9 mouse cellular contexts compared by ENCODE assay signal in genomic region chr2:153442720-153443119, GRCm38 (mm10). TPM values are rescaled to one million over a fixed set of nuclear protein-coding genes. Genes with fewer than 3 reads are reported as not detected.
A peak's percentile ranks its signal among the peaks of the same experiment; 100 is the strongest.
DNase-seq lines count a peak whose midpoint lies in the region; ATAC-seq and TF ChIP-seq lines count a peak whose summit lies in the region.
"Had no signal": no experiment of that assay in that cellular context is flagged by ENCODE, and none has a peak within 500 bp of the region (broad histone marks: within the 10 kb centered on the region; RNA-seq: fewer than 3 reads in every experiment).

No protein-coding gene starts in this region.

- H3K9ac ChIP-seq in kidney, embryonic 15.5 days: peak overlapping the region; percentile 94
- peak overlapping the region; percentile 71 for H3K9ac ChIP-seq in embryonic facial prominence, embryonic 11.5 days (replicated peaks; ENCODE audit: low read length)
- H3K9ac ChIP-seq in intestine, embryonic 15.5 days: peak overlapping the region; percentile 95
- H3K9ac ChIP-seq in midbrain, postnatal 0 days (replicated peaks; ENCODE audit: low read length, poor library complexity, severe bottlenecking): peak overlapping the region; percentile 94

- no peaks in the 10 kb centered on the region for H3K9me3 ChIP-seq in kidney, embryonic 15.5 days (replicated peaks)
- H3K9me3 ChIP-seq in embryonic facial prominence, embryonic 11.5 days (replicated peaks; ENCODE audit: control insufficient read depth, low read length): no peaks in the 10 kb centered on the region
- H3K9me3 ChIP-seq in intestine, embryonic 15.5 days: no peaks in the 10 kb centered on the region
- H3K9me3 ChIP-seq in midbrain, postnatal 0 days (ENCODE audit: low read length): no peaks in the 10 kb centered on the region

- ATAC-seq in kidney, embryonic 15.5 days (replicated peaks; ENCODE audit: low FRiP score): no peak
- ATAC-seq in embryonic facial prominence, embryonic 11.5 days (replicated peaks; ENCODE audit: insufficient number of reproducible peaks, low FRiP score, low TSS enrichment, low read depth): no peak
- ATAC-seq in intestine, embryonic 15.5 days: no peak
- no peak for ATAC-seq in midbrain, postnatal 0 days (ENCODE audit: low FRiP score)

- no peaks in the 10 kb centered on the region for H3K27me3 ChIP-seq in kidney, embryonic 15.5 days
- no peaks in the 10 kb centered on the region for H3K27me3 ChIP-seq in embryonic facial prominence, embryonic 11.5 days (ENCODE audit: control insufficient read depth, insufficient read depth, low read length)
- no peaks in the 10 kb centered on the region for H3K27me3 ChIP-seq in intestine, embryonic 15.5 days (replicated peaks)
- H3K27me3 ChIP-seq in midbrain, postnatal 0 days (ENCODE audit: insufficient read depth, low read length): no peaks in the 10 kb centered on the region

- intact Hi-C loops in left cerebral cortex, postnatal 36 days (cut with DNase I): loop anchor here (5.0 kb wide), 1 partner anchor 95 kb away; the partner anchor contains the start of gene Asxl1

- H3K4me2 ChIP-seq in kidney, embryonic 15.5 days: peak overlapping the region; percentile 97
- H3K4me2 ChIP-seq in embryonic facial prominence, embryonic 11.5 days (ENCODE audit: low read depth, low read length): peak overlapping the region; percentile 95
- peak overlapping the region; percentile 99 for H3K4me2 ChIP-seq in intestine, embryonic 15.5 days (replicated peaks)
- H3K4me2 ChIP-seq in midbrain, postnatal 0 days (ENCODE audit: low read depth, low read length, poor library complexity, severe bottlenecking): peak overlapping the region; percentile 93

- H3K4me1 ChIP-seq in kidney, embryonic 15.5 days: peaks cover 68% of the 10 kb centered on the region
- H3K4me1 ChIP-seq in embryonic facial prominence, embryonic 11.5 days (ENCODE audit: control insufficient read depth, insufficient read depth, low read length): peaks cover 12% of the 10 kb centered on the region
- peaks cover 54% of the 10 kb centered on the region for H3K4me1 ChIP-seq in intestine, embryonic 15.5 days (replicated peaks)
- H3K4me1 ChIP-seq in midbrain, postnatal 0 days (ENCODE audit: insufficient read depth, low read length): peaks cover 23% of the 10 kb centered on the region

- no peaks in the 10 kb centered on the region for H3K36me3 ChIP-seq in kidney, embryonic 15.5 days
- no peaks in the 10 kb centered on the region for H3K36me3 ChIP-seq in embryonic facial prominence, embryonic 11.5 days (replicated peaks; ENCODE audit: control insufficient read depth, insufficient read depth, low read depth, low read length)
- no peaks in the 10 kb centered on the region for H3K36me3 ChIP-seq in intestine, embryonic 15.5 days
- H3K36me3 ChIP-seq in midbrain, postnatal 0 days (ENCODE audit: insufficient read depth, low read length): no peaks in the 10 kb centered on the region; the same call in 1 of the 2 replicates

- 7% methylated on average over 5 of the region's 5 CpGs for WGBS in kidney, embryonic 15.5 days
- WGBS in embryonic facial prominence, embryonic 11.5 days: 5% methylated on average over 5 of the region's 5 CpGs
- 19% methylated on average over 5 of the region's 5 CpGs for WGBS in intestine, embryonic 15.5 days
- WGBS in midbrain, postnatal 0 days: 8% methylated on average over 5 of the region's 5 CpGs

- no peak for TF ChIP-seq CTCF in midbrain, postnatal 0 days (IDR thresholded peaks at IDR 0.05)

- H3K4me3 ChIP-seq in kidney, embryonic 15.5 days (replicated peaks): peak overlapping the region; percentile 80
- H3K4me3 ChIP-seq in embryonic facial prominence, embryonic 11.5 days (ENCODE audit: low read depth, low read length): peak overlapping the region; percentile 83
- H3K4me3 ChIP-seq in intestine, embryonic 15.5 days (replicated peaks): peak overlapping the region; percentile 98
- H3K4me3 ChIP-seq in midbrain, postnatal 0 days (ENCODE audit: low read depth, low read length): peak overlapping the region; percentile 90
- H3K4me3 ChIP-seq: myocyte had no signal

- H3K27ac ChIP-seq in kidney, embryonic 15.5 days: peak overlapping the region; percentile 94
- H3K27ac ChIP-seq in embryonic facial prominence, embryonic 11.5 days (replicated peaks; ENCODE audit: low read depth, low read length): peak overlapping the region; percentile 62
- peak overlapping the region; percentile 98 for H3K27ac ChIP-seq in intestine, embryonic 15.5 days
- H3K27ac ChIP-seq in midbrain, postnatal 0 days (ENCODE audit: low read depth, low read length): peak overlapping the region; percentile 51

- no peak for DNase-seq in kidney, postnatal 14 days
- peak; percentile 28 for DNase-seq in embryonic facial prominence, embryonic 11.5 days (ENCODE audit: low spot score)
- DNase-seq in midbrain, postnatal 0 days (ENCODE audit: low spot score): no peak
- DNase-seq in frontal cortex, adult 2 months (ENCODE audit: extremely low spot score in 1 of 2, low spot score in 1 of 2): no peak
- no peak for DNase-seq in ovary, adult 18-20 months (ENCODE audit: low spot score)
- DNase-seq in left cerebral cortex, postnatal 36 days (ENCODE audit: low spot score in 2 of 2): no peak

RNA-seq across cellular contexts. Expression of gene 4930404H24Rik, which starts 49.9 kb away (rescaled TPM):
- not detected in 2 replicates for polyA plus RNA-seq in kidney, embryonic 15.5 days (2015; fragmentation: Nextera tagmentation; extraction: Ambion mirVana)
- polyA plus RNA-seq in embryonic facial prominence, embryonic 11.5 days (2014; fragmentation: Nextera tagmentation; extraction: Ambion mirVana): not detected in 2 replicates
- polyA plus RNA-seq in intestine, embryonic 15.5 days (2015; fragmentation: Nextera tagmentation; extraction: Ambion mirVana): not detected in 2 replicates
- total RNA-seq in midbrain, postnatal 0 days (2014; rRNA removed): not detected in 2 replicates
- not detected in 2 replicates for polyA plus RNA-seq in midbrain, postnatal 0 days (2015; fragmentation: Nextera tagmentation; extraction: Ambion mirVana)
- not detected in 2 replicates for polyA plus RNA-seq in frontal cortex, adult 2 months (2012; rRNA removed)
- not detected for total RNA-seq in left cerebral cortex, postnatal 36 days (2021)
- polyA plus RNA-seq: myocyte had no signal
